Mouse (Mus musculus) spleen, adult 2 months (tissue): ENCODE measurements at regions not wholly inside any gene's neighbourhood (a gene's known extent, or its start where the extent isn't known, plus 50 kb on each side); places are given as distances from the start of the nearest gene placed in this dataset.

Experiments
- DNase-seq, 2 experiments: peaks; one replicate each; pipeline versions ENCODE4 v3.0.0 to v3.0.0-alpha.2; 2012 to 2021; ENCODE audit warnings: low spot score in 2 of 2, low read depth in 1 of 2
- H3K27ac ChIP-seq: fragments of 200-500 bp; 2 replicates; pipeline ENCODE4 v1.5.1; 2012; ENCODE audit warnings: low read length, inconsistent platforms; ENCODE audit not compliant: insufficient read depth
- H3K27me3 ChIP-seq: fragments of 200-500 bp; 2 replicates; pipeline ENCODE4 v1.6.1; 2012; ENCODE audit warnings: mild to moderate bottlenecking, moderate library complexity, low read length, inconsistent platforms; ENCODE audit not compliant: control insufficient read depth, insufficient read depth
- H3K36me3 ChIP-seq: fragments of 200-500 bp; 2 replicates; pipeline ENCODE4 v1.6.1; 2012; ENCODE audit warnings: mild to moderate bottlenecking, low read length, inconsistent platforms; ENCODE audit not compliant: control insufficient read depth, insufficient read depth
- H3K4me1 ChIP-seq: fragments of 200-500 bp; 2 replicates; pipeline ENCODE4 v1.6.1; 2011; ENCODE audit warnings: inconsistent platforms; ENCODE audit not compliant: control insufficient read depth, insufficient read depth, insufficient read length
- H3K4me3 ChIP-seq: fragments of 200-500 bp; 2 replicates; pipeline ENCODE4 v1.5.1; 2011; ENCODE audit warnings: mild to moderate bottlenecking, inconsistent platforms; ENCODE audit not compliant: insufficient read depth, insufficient read length; ENCODE audit errors: extremely low read depth
- CTCF ChIP-seq: fragments of 200-500 bp; IDR thresholded peaks from 2 replicates; pipeline ENCODE4 v1.5.1; 2011; ENCODE audit warnings: mild to moderate bottlenecking, inconsistent platforms; ENCODE audit not compliant: insufficient read depth, insufficient read length, insufficient replicate concordance; ENCODE audit errors: extremely low read depth
- POLR2A ChIP-seq: fragments of 200-500 bp; IDR thresholded peaks from 2 replicates; pipeline ENCODE4 v1.6.1; 2011; ENCODE audit warnings: low read depth, low read length, inconsistent platforms
- WGBS: fragments of 180-500 bp; shearing (Covaris S2); methylation state at CpG from one replicate; pipeline ENCODE4 v1.1.7; 2018; 5-methylcytosine and 5-hydroxymethylcytosine counted together

- 82% methylated on average over 10 of the region's 10 CpGs for WGBS
- Histone ChIP-seq H3K27ac (no peak overlapping the region), H3K27me3 (no peaks in the 10 kb centered on the region), H3K4me1 (no peaks in the 10 kb centered on the region), H3K4me3 (no peak overlapping the region), H3K36me3 (no peaks in the 10 kb centered on the region)
- TF ChIP-seq CTCF: no peak
- TF ChIP-seq POLR2A: no peak
- DNase-seq: no peak
These were observed 181.6 kb upstream of the Agap1 start for GRCm38 (mm10) chr1:89273021-89273420.

- H3K4me3 ChIP-seq: no peak overlapping the region
- no peaks in the 10 kb centered on the region for H3K27me3 ChIP-seq
- no peak overlapping the region for H3K27ac ChIP-seq
- no peaks in the 10 kb centered on the region for H3K4me1 ChIP-seq
- no peak for TF ChIP-seq CTCF
- no peaks in the 10 kb centered on the region for H3K36me3 ChIP-seq
- WGBS: 92% methylated on average over 10 of the region's 10 CpGs
- DNase-seq: no peak
These were observed 180.7 kb upstream of the Agap1 start for GRCm38 (mm10) chr1:89273786-89274362.

GRCm38 (mm10) chr1:89279382-89279781 lies 175.2 kb upstream of the Agap1 start:
- no peak overlapping the region for H3K27ac ChIP-seq
- no peaks in the 10 kb centered on the region for H3K4me1 ChIP-seq
- no peak overlapping the region for H3K4me3 ChIP-seq
- no peaks in the 10 kb centered on the region for H3K36me3 ChIP-seq
- TF ChIP-seq POLR2A (no peak), CTCF (no peak)
- DNase-seq: no peak
- H3K27me3 ChIP-seq: no peaks in the 10 kb centered on the region
- WGBS: 47% methylated on average over 5 of the region's 5 CpGs

- H3K4me1 ChIP-seq: no peaks in the 10 kb centered on the region
- no peak for DNase-seq
- no peak for TF ChIP-seq CTCF
- no peak for TF ChIP-seq POLR2A
- H3K27me3 ChIP-seq: no peaks in the 10 kb centered on the region
- H3K36me3 ChIP-seq: no peaks in the 10 kb centered on the region
- WGBS: 88% methylated on average over 1 of the region's 1 CpGs
- H3K4me3 ChIP-seq: no peak overlapping the region
- H3K27ac ChIP-seq: no peak overlapping the region
These were observed 173.4 kb upstream of the Agap1 start for GRCm38 (mm10) chr1:89281107-89281655.

GRCm38 (mm10) chr1:89285041-89285440 lies 169.6 kb upstream of the Agap1 start:
- no peak for DNase-seq
- WGBS: 85% methylated on average over 4 of the region's 4 CpGs
- no peak overlapping the region for H3K27ac ChIP-seq
- H3K4me3 ChIP-seq: no peak overlapping the region
- no peak for TF ChIP-seq CTCF
- TF ChIP-seq POLR2A: no peak
- no peaks in the 10 kb centered on the region for H3K27me3 ChIP-seq
- H3K36me3 ChIP-seq: no peaks in the 10 kb centered on the region
- no peaks in the 10 kb centered on the region for H3K4me1 ChIP-seq

- WGBS: 88% methylated on average over 10 of the region's 10 CpGs
- DNase-seq: no peak
- no peak overlapping the region for H3K27ac ChIP-seq
These were observed 167.3 kb upstream of the Agap1 start for GRCm38 (mm10) chr1:89287136-89287795.

GRCm38 (mm10) chr1:89288001-89288400 lies 166.6 kb upstream of the Agap1 start:
- Histone ChIP-seq H3K27me3 (no peaks in the 10 kb centered on the region), H3K27ac (no peak overlapping the region)
- TF ChIP-seq POLR2A (no peak), CTCF (no peak)

More at GRCm38 (mm10) chr1:89287136-89287795, 167.3 kb upstream of the Agap1 start:
- no peaks in the 10 kb centered on the region for H3K36me3 ChIP-seq
- TF ChIP-seq CTCF: no peak
- no peak for TF ChIP-seq POLR2A
- H3K27me3 ChIP-seq: no peaks in the 10 kb centered on the region
- no peak overlapping the region for H3K4me3 ChIP-seq
- H3K4me1 ChIP-seq: no peaks in the 10 kb centered on the region

More at GRCm38 (mm10) chr1:89288001-89288400, 166.6 kb upstream of the Agap1 start:
- no peak for DNase-seq
- Histone ChIP-seq H3K4me1 (no peaks in the 10 kb centered on the region), H3K4me3 (no peak overlapping the region), H3K36me3 (no peaks in the 10 kb centered on the region)
